Mouse (Mus musculus): ENCODE results near the gene Thbs2. TPM values are rescaled to one million over a fixed set of nuclear protein-coding genes. Genes with fewer than 3 reads are reported as not detected.

Gene Thbs2
- polyA plus RNA-seq, 1 experiment = 4.4 TPM

DNA sequence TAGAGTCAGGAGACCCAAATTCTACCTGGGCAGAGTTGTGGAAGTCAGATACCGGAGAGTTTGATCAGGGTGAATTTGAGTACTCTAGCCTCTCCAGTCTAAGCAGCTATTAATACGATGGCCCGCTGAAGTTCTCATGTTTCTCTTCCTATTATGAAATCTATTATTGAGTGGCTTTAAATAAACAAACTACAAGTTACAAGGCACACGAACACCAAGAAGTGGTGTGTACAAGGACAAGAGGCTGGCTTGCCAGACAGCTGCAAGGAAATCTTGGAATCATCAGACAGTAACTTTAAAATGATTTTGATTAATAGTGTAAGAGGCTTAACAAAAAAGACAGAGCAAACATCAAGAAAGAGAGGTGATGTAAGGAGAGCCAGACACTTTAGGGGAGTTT, 27.3 kb upstream of the Thbs2 start:
- no peak overlapping the region for H3K4me3 ChIP-seq (replicated peaks; ENCODE audit: insufficient read depth, low read depth, low read length)
- no peak for DNase-seq
- 87% methylated on average over 4 of the region's 4 CpGs for WGBS
- H3K27me3 ChIP-seq (ENCODE audit: control insufficient read depth, insufficient read depth, low read length) = no peaks in the 10 kb centered on the region
- H3K4me1 ChIP-seq (ENCODE audit: control insufficient read depth, insufficient read depth, low read length) = no peaks in the 10 kb centered on the region
- no peak overlapping the region for H3K27ac ChIP-seq (ENCODE audit: insufficient read depth, low read length)
- TF ChIP-seq POLR2A (IDR thresholded peaks at IDR 0.05; ENCODE audit: borderline replicate concordance, insufficient read depth, low read length) = no peak

DNA sequence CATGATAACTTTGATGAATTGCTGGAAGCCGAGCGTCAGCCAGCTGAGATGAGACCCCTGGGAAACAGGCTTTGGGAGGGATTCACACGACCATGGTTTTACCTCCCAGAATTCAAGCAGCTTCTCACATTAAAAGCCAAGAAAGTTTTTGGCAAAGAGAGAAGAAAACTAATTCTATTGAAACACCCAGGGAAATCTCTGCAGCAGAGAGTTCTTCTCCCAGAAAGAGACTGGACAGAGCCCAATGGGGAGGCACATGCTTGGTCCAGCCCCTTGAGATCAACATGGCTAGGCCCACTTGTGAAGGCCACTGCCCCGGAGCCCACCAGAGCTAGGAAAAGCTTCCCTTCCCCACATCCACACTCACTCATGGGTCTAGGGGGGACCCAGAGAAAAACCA, 26.9 kb upstream of the Thbs2 start:
- Histone ChIP-seq H3K27me3 (ENCODE audit: control insufficient read depth, insufficient read depth, low read length) (no peaks in the 10 kb centered on the region), H3K27ac (ENCODE audit: insufficient read depth, low read length) (no peak overlapping the region)
- TF ChIP-seq POLR2A (IDR thresholded peaks at IDR 0.05; ENCODE audit: borderline replicate concordance, insufficient read depth, low read length) (no peak), CTCF (IDR thresholded peaks at IDR 0.05; ENCODE audit: borderline replicate concordance, insufficient read depth, low read depth, low read length) (no peak)

DNA sequence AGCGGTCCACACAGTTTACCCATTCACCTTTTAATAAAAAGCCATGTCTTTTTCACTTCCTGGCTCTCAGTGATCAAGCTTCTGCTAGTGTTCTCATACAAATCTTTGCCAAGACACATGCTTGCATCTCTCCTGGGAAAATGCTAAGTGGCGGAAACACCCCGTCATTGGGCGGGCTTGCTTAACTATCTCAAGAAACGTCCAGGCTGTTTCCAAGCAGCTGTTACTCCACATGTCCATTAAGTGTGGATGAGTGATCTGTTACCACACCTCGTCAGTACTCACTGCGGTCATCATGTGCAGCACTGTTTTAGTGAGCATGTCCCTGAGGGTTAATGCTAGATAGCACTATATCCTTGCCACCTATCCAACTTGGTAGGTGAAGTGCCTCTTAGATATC, 26.2 kb upstream of the Thbs2 start:
- TF ChIP-seq POLR2A (IDR thresholded peaks at IDR 0.05; ENCODE audit: borderline replicate concordance, insufficient read depth, low read length) (no peak), CTCF (IDR thresholded peaks at IDR 0.05; ENCODE audit: borderline replicate concordance, insufficient read depth, low read depth, low read length) (no peak)
- WGBS = 30% methylated on average over 7 of the region's 7 CpGs
- Histone ChIP-seq H3K4me3 (replicated peaks; ENCODE audit: insufficient read depth, low read depth, low read length) (no peak overlapping the region), H3K4me1 (ENCODE audit: control insufficient read depth, insufficient read depth, low read length) (no peaks in the 10 kb centered on the region), H3K27ac (ENCODE audit: insufficient read depth, low read length) (no peak overlapping the region), H3K27me3 (ENCODE audit: control insufficient read depth, insufficient read depth, low read length) (no peaks in the 10 kb centered on the region)
- DNase-seq = no peak

More for the DNA sequence above, 26.9 kb upstream of the Thbs2 start:
- no peak for DNase-seq
- 36% methylated on average over 4 of the region's 4 CpGs for WGBS
- no peak overlapping the region for H3K4me3 ChIP-seq (replicated peaks; ENCODE audit: insufficient read depth, low read depth, low read length)
- no peaks in the 10 kb centered on the region for H3K4me1 ChIP-seq (ENCODE audit: control insufficient read depth, insufficient read depth, low read length)

DNA sequence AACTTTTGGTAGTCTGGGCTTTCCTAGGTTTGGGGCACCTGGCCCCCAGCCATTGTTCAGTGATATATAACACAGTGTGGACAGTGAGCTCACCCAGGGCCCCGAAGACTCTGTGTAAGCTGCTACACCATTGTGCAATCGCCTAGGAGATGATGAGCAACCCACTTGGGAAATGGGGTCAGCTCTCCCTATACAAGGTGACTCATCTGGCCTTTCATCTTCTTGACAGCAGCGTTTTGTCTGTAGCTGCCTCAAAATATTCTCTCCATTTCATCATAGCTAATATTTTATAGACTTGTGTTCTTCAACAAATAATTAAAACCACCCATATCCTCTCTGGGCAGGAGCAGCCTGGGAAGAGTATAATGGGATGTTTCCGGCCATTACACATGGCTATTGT, 24.8 kb upstream of the Thbs2 start:
- H3K27ac ChIP-seq (ENCODE audit: insufficient read depth, low read length) = no peak overlapping the region
- no peak overlapping the region for H3K4me3 ChIP-seq (replicated peaks; ENCODE audit: insufficient read depth, low read depth, low read length)
- no peaks in the 10 kb centered on the region for H3K4me1 ChIP-seq (ENCODE audit: control insufficient read depth, insufficient read depth, low read length)
- WGBS = 52% methylated on average over 4 of the region's 4 CpGs
- H3K27me3 ChIP-seq (ENCODE audit: control insufficient read depth, insufficient read depth, low read length) = no peaks in the 10 kb centered on the region
- no peak for TF ChIP-seq POLR2A (IDR thresholded peaks at IDR 0.05; ENCODE audit: borderline replicate concordance, insufficient read depth, low read length)
- no peak for TF ChIP-seq CTCF (IDR thresholded peaks at IDR 0.05; ENCODE audit: borderline replicate concordance, insufficient read depth, low read depth, low read length)
- no peak for DNase-seq

DNA sequence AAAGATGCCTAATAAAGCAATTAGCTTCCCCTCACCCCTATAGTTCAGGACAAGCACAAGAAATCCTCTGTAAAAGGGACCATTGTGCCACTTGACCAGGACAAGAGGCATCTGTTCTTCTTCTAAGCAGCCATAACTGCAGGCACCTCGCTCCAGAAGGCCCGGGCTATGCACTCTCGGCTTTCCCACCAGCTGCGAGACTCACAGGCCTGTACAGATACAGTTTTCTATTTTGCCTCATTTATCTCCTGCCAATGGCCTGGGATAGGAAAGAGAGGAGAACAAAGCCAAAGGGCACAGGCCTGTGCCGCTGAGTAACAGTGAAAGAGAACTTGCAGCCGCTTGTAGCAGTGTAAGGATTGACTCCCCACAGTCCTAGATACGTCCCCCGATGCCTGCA, 20.7 kb upstream of the Thbs2 start:
- Histone ChIP-seq H3K27ac (ENCODE audit: insufficient read depth, low read length) (no peak overlapping the region), H3K4me1 (ENCODE audit: control insufficient read depth, insufficient read depth, low read length) (no peaks in the 10 kb centered on the region), H3K4me3 (replicated peaks; ENCODE audit: insufficient read depth, low read depth, low read length) (no peak overlapping the region), H3K27me3 (ENCODE audit: control insufficient read depth, insufficient read depth, low read length) (no peaks in the 10 kb centered on the region)
- WGBS = 63% methylated on average over 8 of the region's 8 CpGs
- TF ChIP-seq CTCF (IDR thresholded peaks at IDR 0.05; ENCODE audit: borderline replicate concordance, insufficient read depth, low read depth, low read length) (no peak), POLR2A (IDR thresholded peaks at IDR 0.05; ENCODE audit: borderline replicate concordance, insufficient read depth, low read length) (no peak)
- DNase-seq = no peak

DNA sequence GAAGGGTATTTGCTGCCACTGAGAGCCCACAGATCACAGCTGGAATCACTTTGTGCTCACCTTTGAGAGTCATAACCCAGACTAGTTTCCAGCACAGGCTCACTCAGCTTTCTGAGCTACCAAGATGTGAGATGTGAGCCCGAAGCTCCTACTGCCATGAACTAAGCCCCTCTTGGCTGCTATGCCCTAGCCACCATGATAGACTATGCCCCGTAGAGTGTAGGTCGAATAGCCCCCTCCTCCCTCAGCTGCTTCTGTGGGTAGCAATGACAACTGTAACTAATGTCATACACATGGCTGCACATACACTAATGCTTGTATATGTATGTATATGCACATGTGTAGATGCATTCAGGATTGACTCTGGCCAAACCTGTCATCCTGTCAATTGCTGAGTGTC, 20.3 kb upstream of the Thbs2 start:
- DNase-seq = no peak
- Histone ChIP-seq H3K4me3 (replicated peaks; ENCODE audit: insufficient read depth, low read depth, low read length) (no peak overlapping the region), H3K27me3 (ENCODE audit: control insufficient read depth, insufficient read depth, low read length) (no peaks in the 10 kb centered on the region), H3K4me1 (ENCODE audit: control insufficient read depth, insufficient read depth, low read length) (no peaks in the 10 kb centered on the region), H3K27ac (ENCODE audit: insufficient read depth, low read length) (no peak overlapping the region)
- no peak for TF ChIP-seq CTCF (IDR thresholded peaks at IDR 0.05; ENCODE audit: borderline replicate concordance, insufficient read depth, low read depth, low read length)
- TF ChIP-seq POLR2A (IDR thresholded peaks at IDR 0.05; ENCODE audit: borderline replicate concordance, insufficient read depth, low read length) = no peak
- WGBS = 57% methylated on average over 3 of the region's 3 CpGs

DNA sequence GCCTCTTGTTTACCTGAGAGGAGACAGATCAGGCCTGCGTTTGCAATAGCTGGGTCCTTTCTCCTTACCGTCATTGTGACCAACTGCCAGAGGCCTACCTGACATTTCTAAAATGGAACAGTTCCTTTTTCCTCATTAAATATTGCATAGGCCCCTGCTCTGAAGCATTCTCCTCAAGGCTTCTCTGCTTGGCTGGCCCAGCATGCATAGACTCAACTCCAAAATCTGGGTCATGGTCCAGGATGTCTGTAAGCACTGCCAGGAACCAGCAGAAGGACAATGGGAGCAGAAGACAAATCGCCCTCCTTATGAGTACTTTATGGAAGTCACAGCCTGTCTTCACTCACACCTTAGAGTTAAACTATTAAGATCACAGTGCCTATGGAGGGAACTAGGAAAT, 17.7 kb upstream of the Thbs2 start:
- Histone ChIP-seq H3K4me3 (replicated peaks; ENCODE audit: insufficient read depth, low read depth, low read length) (no peak overlapping the region), H3K4me1 (ENCODE audit: control insufficient read depth, insufficient read depth, low read length) (no peaks in the 10 kb centered on the region), H3K27ac (ENCODE audit: insufficient read depth, low read length) (no peak overlapping the region), H3K27me3 (ENCODE audit: control insufficient read depth, insufficient read depth, low read length) (no peaks in the 10 kb centered on the region)
- DNase-seq = no peak
- 81% methylated on average over 3 of the region's 3 CpGs for WGBS
- TF ChIP-seq CTCF (IDR thresholded peaks at IDR 0.05; ENCODE audit: borderline replicate concordance, insufficient read depth, low read depth, low read length) (no peak), POLR2A (IDR thresholded peaks at IDR 0.05; ENCODE audit: borderline replicate concordance, insufficient read depth, low read length) (no peak)

DNA sequence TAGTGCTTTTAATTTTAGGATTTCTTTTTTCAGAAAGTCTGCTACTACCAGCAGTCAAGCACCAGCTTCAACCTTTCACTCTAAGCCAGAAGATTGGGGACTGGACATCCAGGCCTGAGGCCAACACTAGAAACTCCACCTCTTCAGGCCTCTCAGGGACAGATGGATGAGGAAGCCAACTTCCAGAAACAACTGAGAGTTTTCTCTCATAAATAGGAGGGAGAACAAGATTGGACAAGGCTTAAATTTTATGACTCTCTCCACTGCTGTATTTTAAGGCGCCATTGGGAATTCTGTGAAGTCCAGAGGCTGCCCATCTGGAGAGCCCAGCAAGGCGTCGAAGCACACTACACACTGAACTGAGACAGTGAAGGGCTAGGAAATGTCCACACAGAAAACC, 17.0 kb upstream of the Thbs2 start:
- no peak for TF ChIP-seq POLR2A (IDR thresholded peaks at IDR 0.05; ENCODE audit: borderline replicate concordance, insufficient read depth, low read length)
- DNase-seq = no peak
- 96% methylated on average over 3 of the region's 3 CpGs for WGBS
- no peak overlapping the region for H3K27ac ChIP-seq (ENCODE audit: insufficient read depth, low read length)
- no peaks in the 10 kb centered on the region for H3K4me1 ChIP-seq (ENCODE audit: control insufficient read depth, insufficient read depth, low read length)
- no peaks in the 10 kb centered on the region for H3K27me3 ChIP-seq (ENCODE audit: control insufficient read depth, insufficient read depth, low read length)
- no peak overlapping the region for H3K4me3 ChIP-seq (replicated peaks; ENCODE audit: insufficient read depth, low read depth, low read length)

DNA sequence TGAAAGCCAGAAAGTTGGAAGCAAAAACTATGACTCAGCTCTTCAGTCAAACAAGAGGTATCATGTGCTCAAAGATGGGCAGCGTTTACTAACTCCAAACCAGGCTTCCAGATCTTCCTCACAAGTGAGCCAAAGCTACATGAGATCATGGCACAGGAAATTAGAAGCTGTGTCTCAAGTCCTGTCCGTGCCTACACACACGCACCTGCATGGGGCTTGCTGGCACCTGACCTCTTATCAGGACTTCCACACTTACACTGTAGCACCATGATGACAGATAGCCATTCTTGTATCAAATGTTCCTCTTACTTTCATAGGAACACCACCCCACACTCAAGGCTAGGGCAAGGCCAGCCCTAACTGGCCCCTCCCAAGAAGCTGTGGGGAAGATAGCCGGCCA, 12.0 kb upstream of the Thbs2 start:
- H3K27me3 ChIP-seq (ENCODE audit: control insufficient read depth, insufficient read depth, low read length) = no peaks in the 10 kb centered on the region
- no peak overlapping the region for H3K4me3 ChIP-seq (replicated peaks; ENCODE audit: insufficient read depth, low read depth, low read length)
- TF ChIP-seq CTCF (IDR thresholded peaks at IDR 0.05; ENCODE audit: borderline replicate concordance, insufficient read depth, low read depth, low read length) = no peak
- TF ChIP-seq POLR2A (IDR thresholded peaks at IDR 0.05; ENCODE audit: borderline replicate concordance, insufficient read depth, low read length) = no peak
- WGBS = 74% methylated on average over 4 of the region's 4 CpGs
- no peak for DNase-seq
- no peak overlapping the region for H3K27ac ChIP-seq (ENCODE audit: insufficient read depth, low read length)
- peaks cover 3% of the 10 kb centered on the region; the same call in 1 of the 2 replicates for H3K4me1 ChIP-seq (ENCODE audit: control insufficient read depth, insufficient read depth, low read length)

Data from cerebellum, adult 2 months (tissue).